Mouse (Mus musculus) stomach, postnatal 0 days (tissue): Measurements from ENCODE around the gene Ap1m2. TPM values are rescaled to one million over a fixed set of nuclear protein-coding genes. Genes with fewer than 3 reads are reported as not detected.
"Not testable (repeated sequence)": the region's sequence is repeated elsewhere in the genome, so short reads cannot be mapped to it uniquely, and the experiment has no call there.

ENCODE experiments used
- ATAC-seq: fragments of 200-750 bp; cut with Nextera tagmentation; 2 replicates; pipeline ENCODE4 v1.8.0; 2017; ENCODE audit not compliant: low FRiP score, low TSS enrichment
- DNase-seq: peaks from one replicate; pipeline ENCODE4 v3.0.0-alpha.2; 2016; ENCODE audit warnings: low spot score
- H3K27ac ChIP-seq: fragments of 300-500 bp; sonication (generic); replicated peaks from 2 replicates; pipeline ENCODE4 v1.5.1; 2014; ENCODE audit warnings: mild to moderate bottlenecking, control low read depth
- H3K27me3 ChIP-seq: fragments of 300-500 bp; sonication (generic); 2 replicates; pipeline ENCODE4 v1.6.1; 2014; ENCODE audit warnings: low read length; ENCODE audit not compliant: control insufficient read depth, insufficient read depth
- H3K36me3 ChIP-seq: fragments of 300-500 bp; sonication (generic); 2 replicates; pipeline ENCODE4 v1.6.1; 2014; ENCODE audit warnings: low read length, mixed read lengths; ENCODE audit not compliant: control insufficient read depth, insufficient read depth
- H3K4me1 ChIP-seq: fragments of 300-500 bp; sonication (generic); replicated peaks from 2 replicates; pipeline ENCODE4 v1.6.1; 2014; ENCODE audit warnings: antibody characterized with exemption; ENCODE audit not compliant: control insufficient read depth, insufficient read depth
- H3K4me2 ChIP-seq: fragments of 300-500 bp; sonication (generic); replicated peaks from 2 replicates; pipeline ENCODE4 v1.6.1; 2014; ENCODE audit warnings: low read depth, mild to moderate bottlenecking, control low read depth, moderate library complexity
- H3K4me3 ChIP-seq: fragments of 300-500 bp; sonication (generic); 2 replicates; pipeline ENCODE4 v1.5.1; 2014; ENCODE audit warnings: low read depth, low read length, control low read depth
- H3K9ac ChIP-seq: fragments of 300-500 bp; sonication (generic); 2 replicates; pipeline ENCODE4 v1.6.1; 2014; ENCODE audit warnings: mild to moderate bottlenecking, low read length, control low read depth, mixed read lengths
- H3K9me3 ChIP-seq: fragments of 300-500 bp; sonication (generic); 2 replicates; pipeline ENCODE4 v1.6.1; 2016; ENCODE audit warnings: low read length; ENCODE audit not compliant: control insufficient read depth
- CTCF ChIP-seq: IDR thresholded peaks from 2 replicates; pipeline ENCODE4 v1.5.1; 2016; ENCODE audit warnings: antibody characterized with exemption, low read depth, mild to moderate bottlenecking, moderate library complexity
- EP300 ChIP-seq: optimal IDR thresholded peaks from 2 replicates; pipeline ENCODE3; 2016; ENCODE audit warnings: antibody characterized with exemption
- WGBS: fragments of 180-500 bp; shearing (Covaris S2); extraction: QIAGEN DNeasy Blood & Tissue Kit; methylation state at CpG from one replicate; pipeline ENCODE4 v1.1.7; 2014; 5-methylcytosine and 5-hydroxymethylcytosine counted together
- polyA plus RNA-seq: library from polyadenylated mRNA; unstranded; fragments of >200 nt; fragmentation: Nextera tagmentation; extraction: Ambion mirVana; gene quantifications from 2 replicates; pipeline ENCODE4 v1.2.1, GENCODE M21; 2015

Gene Ap1m2
- polyA plus RNA-seq, 1 experiment from 2014 or later = 84.9 TPM

GRCm38 (mm10) chr9:21329699-21330289 lies 17.7 kb upstream of the Ap1m2 start:
- DNase-seq (no peak), ATAC-seq (peak; percentile 27; the same call in 1 of the 2 replicates)
- no peak for TF ChIP-seq CTCF
- no peak for TF ChIP-seq EP300
- H3K27ac ChIP-seq = no peak overlapping the region
- WGBS = 88% methylated on average over 10 of the region's 10 CpGs
- no peak overlapping the region for H3K4me2 ChIP-seq
- H3K36me3 ChIP-seq = no peaks in the 10 kb centered on the region
- H3K9ac ChIP-seq = no peak overlapping the region
- no peak overlapping the region for H3K4me3 ChIP-seq
- no peaks in the 10 kb centered on the region for H3K9me3 ChIP-seq
- H3K27me3 ChIP-seq = no peaks in the 10 kb centered on the region
- no peaks in the 10 kb centered on the region for H3K4me1 ChIP-seq

- 37% methylated on average over 4 of the region's 5 CpGs for WGBS
- no peak overlapping the region for H3K4me3 ChIP-seq
- no peak overlapping the region for H3K4me2 ChIP-seq
- no peak overlapping the region for H3K27ac ChIP-seq
- H3K9ac ChIP-seq = no peak overlapping the region
- TF ChIP-seq EP300 (no peak), CTCF (no peak)
- no peaks in the 10 kb centered on the region for H3K4me1 ChIP-seq
- H3K36me3 ChIP-seq = no peaks in the 10 kb centered on the region
- DNase-seq (no peak), ATAC-seq (no peak)
- H3K27me3 ChIP-seq = no peaks in the 10 kb centered on the region
- no peaks in the 10 kb centered on the region for H3K9me3 ChIP-seq
Measured at GRCm38 (mm10) chr9:21329041-21329440, 16.9 kb upstream of the Ap1m2 start.

DNA sequence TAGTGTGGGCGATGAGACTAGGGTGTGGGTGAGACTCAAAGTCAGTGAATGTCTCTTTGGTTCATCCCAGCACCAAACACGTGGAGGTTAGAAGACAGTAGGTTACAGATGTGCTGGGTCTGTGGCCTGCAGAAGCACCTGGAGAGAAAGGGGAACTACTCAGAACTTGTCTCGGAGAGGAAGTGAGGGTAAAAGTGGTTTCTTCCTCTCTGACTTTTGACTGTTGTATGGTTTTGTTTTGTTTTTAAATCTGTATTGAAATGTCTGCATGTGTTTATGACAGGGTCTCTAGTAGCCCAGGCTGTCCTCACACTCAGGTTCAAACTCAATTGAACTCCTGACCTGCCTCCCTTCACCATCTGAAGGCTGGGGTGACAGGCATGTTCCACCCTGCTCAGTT lies 15.9 kb upstream of the Ap1m2 start:
- Histone ChIP-seq H3K36me3 (no peaks in the 10 kb centered on the region), H3K4me1 (no peaks in the 10 kb centered on the region), H3K9ac (no peak overlapping the region), H3K4me2 (no peak overlapping the region), H3K4me3 (no peak overlapping the region), H3K9me3 (no peaks in the 10 kb centered on the region), H3K27ac (no peak overlapping the region), H3K27me3 (no peaks in the 10 kb centered on the region)
- ATAC-seq (no peak), DNase-seq (no peak)
- TF ChIP-seq CTCF (no peak), EP300 (no peak)
- WGBS = 75% methylated on average over 3 of the region's 3 CpGs

DNA sequence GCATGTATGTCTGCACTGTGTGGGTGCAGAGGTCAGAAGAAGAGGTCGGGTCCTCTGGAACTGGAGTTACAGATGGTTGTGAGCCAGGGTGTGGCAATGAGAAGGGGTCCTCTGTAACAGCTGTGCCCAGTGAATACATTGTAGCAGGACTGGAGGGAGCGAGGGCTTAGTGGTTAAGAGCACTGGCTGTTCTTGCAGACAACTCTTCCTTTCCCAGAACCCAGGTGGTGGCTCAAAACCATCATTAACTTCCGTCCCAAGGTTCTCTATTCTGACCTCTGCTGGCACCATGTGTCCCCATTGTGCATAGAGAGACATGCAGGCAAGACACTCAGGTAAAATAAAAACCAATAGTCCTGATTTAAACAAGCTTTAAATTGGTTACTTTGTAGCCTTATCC lies 15.4 kb upstream of the Ap1m2 start:
- no peak overlapping the region for H3K9ac ChIP-seq
- H3K4me2 ChIP-seq = no peak overlapping the region
- TF ChIP-seq CTCF (no peak), EP300 (no peak)
- no peak overlapping the region for H3K4me3 ChIP-seq
- 75% methylated on average over 3 of the region's 3 CpGs for WGBS
- no peaks in the 10 kb centered on the region for H3K9me3 ChIP-seq
- ATAC-seq (no peak), DNase-seq (no peak)
- H3K36me3 ChIP-seq = no peaks in the 10 kb centered on the region
- H3K27ac ChIP-seq = no peak overlapping the region
- no peaks in the 10 kb centered on the region for H3K27me3 ChIP-seq
- H3K4me1 ChIP-seq = no peaks in the 10 kb centered on the region

GRCm38 (mm10) chr9:21324269-21324668 lies 12.1 kb upstream of the Ap1m2 start:
- Histone ChIP-seq H3K27ac (no peak overlapping the region), H3K9ac (no peak overlapping the region), H3K27me3 (no peaks in the 10 kb centered on the region), H3K9me3 (no peaks in the 10 kb centered on the region), H3K36me3 (no peaks in the 10 kb centered on the region), H3K4me3 (no peak overlapping the region), H3K4me2 (no peak overlapping the region), H3K4me1 (no peaks in the 10 kb centered on the region)
- WGBS = 83% methylated on average over 11 of the region's 11 CpGs
- TF ChIP-seq CTCF (no peak), EP300 (no peak)
- no peak for ATAC-seq
- DNase-seq = no peak

- DNase-seq, H3K9ac ChIP-seq, ATAC-seq, H3K4me1 ChIP-seq, H3K27me3 ChIP-seq, H3K4me3 ChIP-seq, H3K9me3 ChIP-seq, H3K36me3 ChIP-seq, H3K27ac ChIP-seq, H3K4me2 ChIP-seq: not testable (repeated sequence)
- WGBS = 85% methylated on average over 7 of the region's 8 CpGs
Measured at GRCm38 (mm10) chr9:21322917-21323297, 10.8 kb upstream of the Ap1m2 start.
